Comparison of ENCODE assay signal across 12 mouse cellular contexts in the genomic region with DNA sequence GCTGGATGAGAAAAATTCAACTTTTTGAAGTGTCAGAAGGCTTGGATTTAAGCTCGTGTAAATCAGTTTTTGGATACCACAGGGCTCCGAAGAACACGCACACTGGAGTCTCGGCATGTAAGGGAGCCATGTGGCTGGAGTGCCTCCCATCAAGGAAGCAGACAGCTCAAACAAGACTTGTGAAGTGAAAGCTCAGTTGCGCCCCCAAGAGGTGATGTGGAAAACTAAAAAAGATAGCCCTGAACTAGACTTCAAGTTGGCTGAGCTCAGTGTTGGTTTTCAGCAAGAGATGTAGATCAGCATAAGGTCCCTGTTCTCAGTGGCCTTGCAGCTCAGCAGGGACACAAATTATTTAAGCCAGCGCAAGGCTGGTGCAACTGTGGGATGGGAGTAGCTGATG.
DNase-seq lines count a peak whose midpoint lies in the region; ATAC-seq and TF ChIP-seq lines count a peak whose summit lies in the region.
"Had no signal": no experiment of that assay in that cellular context is flagged by ENCODE, and none has a peak within 500 bp of the region (broad histone marks: within the 10 kb centered on the region; RNA-seq: fewer than 3 reads in every experiment).

No protein-coding gene starts in this region.

- no peak overlapping the region for H3K4me2 ChIP-seq in hindbrain, embryonic 11.5 days (replicated peaks; ENCODE audit: low read depth, low read length)
- no peak overlapping the region for H3K4me2 ChIP-seq in hindbrain, embryonic 12.5 days (replicated peaks)
- no peak overlapping the region for H3K4me2 ChIP-seq in midbrain, postnatal 0 days (ENCODE audit: low read depth, low read length, poor library complexity, severe bottlenecking)
- H3K4me2 ChIP-seq: limb, embryonic 13.5 days; midbrain, embryonic 12.5 days had no signal

- no peak overlapping the region for H3K9ac ChIP-seq in hindbrain, embryonic 11.5 days (ENCODE audit: low read depth, low read length)
- H3K9ac ChIP-seq in hindbrain, embryonic 12.5 days: no peak overlapping the region
- H3K9ac ChIP-seq in midbrain, postnatal 0 days (replicated peaks; ENCODE audit: low read length, poor library complexity, severe bottlenecking): no peak overlapping the region
- H3K9ac ChIP-seq: limb, embryonic 13.5 days; midbrain, embryonic 12.5 days had no signal

- no peak overlapping the region for H3K27ac ChIP-seq in hindbrain, embryonic 11.5 days (ENCODE audit: low read depth, low read length)
- H3K27ac ChIP-seq in hindbrain, embryonic 12.5 days: no peak overlapping the region
- no peak overlapping the region for H3K27ac ChIP-seq in midbrain, postnatal 0 days (ENCODE audit: low read depth, low read length)
- no peak overlapping the region for H3K27ac ChIP-seq in midbrain, embryonic 10.5 days (replicated peaks)
- H3K27ac ChIP-seq in cerebellum, adult 2 months (ENCODE audit: insufficient read depth, low read length): no peak overlapping the region
- H3K27ac ChIP-seq: limb, embryonic 13.5 days; midbrain, embryonic 12.5 days had no signal

- no peak overlapping the region for H3K4me3 ChIP-seq in hindbrain, embryonic 11.5 days (ENCODE audit: low read depth, low read length)
- H3K4me3 ChIP-seq in hindbrain, embryonic 12.5 days: no peak overlapping the region
- no peak overlapping the region for H3K4me3 ChIP-seq in midbrain, postnatal 0 days (ENCODE audit: low read depth, low read length)
- H3K4me3 ChIP-seq in midbrain, embryonic 10.5 days: no peak overlapping the region
- no peak overlapping the region for H3K4me3 ChIP-seq in cerebellum, adult 2 months (replicated peaks; ENCODE audit: insufficient read depth, low read depth, low read length)
- H3K4me3 ChIP-seq: limb, embryonic 13.5 days; midbrain, embryonic 12.5 days had no signal

- peak; percentile 19 for DNase-seq in hindbrain, embryonic 11.5 days (ENCODE audit: low spot score)
- peak; percentile 24 for DNase-seq in midbrain, postnatal 0 days (ENCODE audit: low spot score)
- no peak for DNase-seq in midbrain, embryonic 10.5 days (ENCODE audit: low spot score)
- DNase-seq in NIH3T3 (ENCODE audit: low read depth): peak; percentile 33
- peak; percentile 29 for DNase-seq in splenic B cell, adult 2 months (ENCODE audit: low read depth, low spot score)
- DNase-seq in cerebellum, adult 2 months: no peak
- no peak for DNase-seq in cerebellum, adult 11-12 months
- DNase-seq: cerebellum, postnatal 36 days; kidney, postnatal 14 days had no signal

- H3K36me3 ChIP-seq in hindbrain, embryonic 11.5 days (ENCODE audit: control insufficient read depth, insufficient read depth, low read length): no peaks in the 10 kb centered on the region
- H3K36me3 ChIP-seq in hindbrain, embryonic 12.5 days: no peaks in the 10 kb centered on the region
- no peaks in the 10 kb centered on the region for H3K36me3 ChIP-seq in midbrain, postnatal 0 days (ENCODE audit: insufficient read depth, low read length)
- no peaks in the 10 kb centered on the region for H3K36me3 ChIP-seq in midbrain, embryonic 10.5 days
- no peaks in the 10 kb centered on the region for H3K36me3 ChIP-seq in splenic B cell, adult 2 months (ENCODE audit: control insufficient read depth, insufficient read depth, low read length, poor library complexity, severe bottlenecking)
- H3K36me3 ChIP-seq: limb, embryonic 13.5 days; midbrain, embryonic 12.5 days had no signal

- H3K27me3 ChIP-seq in hindbrain, embryonic 11.5 days (ENCODE audit: control insufficient read depth, insufficient read depth, low read length): no peaks in the 10 kb centered on the region
- no peaks in the 10 kb centered on the region for H3K27me3 ChIP-seq in hindbrain, embryonic 12.5 days
- no peaks in the 10 kb centered on the region for H3K27me3 ChIP-seq in midbrain, postnatal 0 days (ENCODE audit: insufficient read depth, low read length)
- no peaks in the 10 kb centered on the region for H3K27me3 ChIP-seq in midbrain, embryonic 10.5 days (ENCODE audit: low read depth, poor library complexity, severe bottlenecking)
- no peaks in the 10 kb centered on the region for H3K27me3 ChIP-seq in splenic B cell, adult 2 months (ENCODE audit: control insufficient read depth, insufficient read depth, low read length, poor library complexity, severe bottlenecking)
- H3K27me3 ChIP-seq in cerebellum, adult 2 months (ENCODE audit: control insufficient read depth, insufficient read depth, low read length): no peaks in the 10 kb centered on the region
- H3K27me3 ChIP-seq: midbrain, embryonic 12.5 days had no signal

- no peaks in the 10 kb centered on the region for H3K4me1 ChIP-seq in hindbrain, embryonic 11.5 days (replicated peaks; ENCODE audit: control insufficient read depth, insufficient read depth, low read length)
- no peaks in the 10 kb centered on the region for H3K4me1 ChIP-seq in hindbrain, embryonic 12.5 days
- H3K4me1 ChIP-seq in midbrain, postnatal 0 days (ENCODE audit: insufficient read depth, low read length): no peaks in the 10 kb centered on the region
- no peaks in the 10 kb centered on the region for H3K4me1 ChIP-seq in midbrain, embryonic 10.5 days
- H3K4me1 ChIP-seq in cerebellum, adult 2 months (ENCODE audit: control insufficient read depth, insufficient read depth, low read length): no peaks in the 10 kb centered on the region
- H3K4me1 ChIP-seq: limb, embryonic 13.5 days had no signal

- WGBS in hindbrain, embryonic 11.5 days: 91% methylated on average over 6 of the region's 6 CpGs
- 90% methylated on average over 6 of the region's 6 CpGs for WGBS in hindbrain, embryonic 12.5 days
- 83% methylated on average over 6 of the region's 6 CpGs for WGBS in midbrain, postnatal 0 days
- WGBS in midbrain, embryonic 10.5 days: 91% methylated on average over 6 of the region's 6 CpGs
- 89% methylated on average over 6 of the region's 6 CpGs for WGBS in cerebellum, adult 2 months

- H3K9me3 ChIP-seq in hindbrain, embryonic 11.5 days (ENCODE audit: control insufficient read depth, low read length): no peaks in the 10 kb centered on the region
- no peaks in the 10 kb centered on the region for H3K9me3 ChIP-seq in hindbrain, embryonic 12.5 days (replicated peaks)
- no peaks in the 10 kb centered on the region for H3K9me3 ChIP-seq in midbrain, postnatal 0 days (ENCODE audit: low read length)
- H3K9me3 ChIP-seq in midbrain, embryonic 10.5 days (replicated peaks): no peaks in the 10 kb centered on the region
- H3K9me3 ChIP-seq: limb, embryonic 13.5 days; midbrain, embryonic 12.5 days had no signal

- no peak for TF ChIP-seq POLR2A in cerebellum, adult 2 months (IDR thresholded peaks at IDR 0.05; ENCODE audit: borderline replicate concordance, insufficient read depth, low read length)

- TF ChIP-seq CTCF in midbrain, postnatal 0 days (IDR thresholded peaks at IDR 0.05): peak; percentile 43
- TF ChIP-seq CTCF in cerebellum, adult 2 months (IDR thresholded peaks at IDR 0.05; ENCODE audit: borderline replicate concordance, insufficient read depth, low read depth, low read length): no peak

- ATAC-seq in hindbrain, embryonic 11.5 days (ENCODE audit: low FRiP score): no peak
- no peak for ATAC-seq in hindbrain, embryonic 12.5 days (ENCODE audit: low FRiP score)
- no peak for ATAC-seq in midbrain, postnatal 0 days (ENCODE audit: low FRiP score)

Comparison
In these comparisons a context has a peak if more than half of its experiments do, and no peak if none do; other contexts are left out.
1. DNase-seq: peak in hindbrain, embryonic 11.5 days (single experiment), midbrain, postnatal 0 days (single experiment), NIH3T3 (single experiment) and splenic B cell, adult 2 months (single experiment); none in midbrain, embryonic 10.5 days (single experiment), cerebellum, adult 2 months (0 of 2) and cerebellum, adult 11-12 months (single experiment).